Mouse (Mus musculus): ENCODE measurements around the gene Klf16. TPM values are rescaled to one million over a fixed set of nuclear protein-coding genes. Genes with fewer than 3 reads are reported as not detected.

Gene Klf16
- total and polyA plus RNA-seq, 3 experiments = 14.1 to 94.0 (median 38.2) TPM

DNA sequence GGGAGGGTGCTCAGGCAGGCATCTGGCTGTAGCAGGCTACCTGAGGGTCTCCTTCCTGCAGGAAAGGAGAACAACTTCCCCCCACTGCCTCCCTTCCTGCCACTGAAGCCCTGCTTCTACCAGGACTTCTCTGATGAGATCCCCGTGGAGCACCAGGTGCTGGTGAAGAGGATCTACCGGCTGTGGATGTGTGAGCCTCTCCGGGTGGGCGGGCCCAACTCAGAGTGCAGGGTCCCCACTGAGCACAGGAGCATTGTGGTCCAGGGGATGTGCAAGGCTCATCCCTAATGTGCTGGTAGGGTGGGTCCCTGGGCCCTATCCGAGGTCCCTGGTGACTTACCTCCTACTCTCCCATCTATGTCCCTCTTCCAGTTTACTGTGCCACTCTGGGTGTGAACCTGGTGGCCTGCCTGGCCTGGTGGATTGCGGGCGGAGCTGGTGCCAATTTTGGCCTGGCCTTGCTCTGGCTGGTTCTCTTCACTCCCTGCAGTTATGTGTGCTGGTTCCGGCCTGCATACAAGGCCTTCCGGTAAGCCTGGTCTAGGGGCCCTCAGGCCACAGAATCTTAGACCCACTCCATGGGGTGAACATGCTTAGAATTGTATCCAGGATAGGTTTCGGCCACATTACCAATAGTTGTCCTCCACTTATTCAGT lies 32.3 kb upstream of the Klf16 start (continued):
- TF ChIP-seq MXI1 (IDR thresholded peaks at IDR 0.05; ENCODE audit: low read depth, low read length) (no peak), SMC3 (IDR thresholded peaks at IDR 0.05; ENCODE audit: low read depth, low read length) (no peak)

DNA sequence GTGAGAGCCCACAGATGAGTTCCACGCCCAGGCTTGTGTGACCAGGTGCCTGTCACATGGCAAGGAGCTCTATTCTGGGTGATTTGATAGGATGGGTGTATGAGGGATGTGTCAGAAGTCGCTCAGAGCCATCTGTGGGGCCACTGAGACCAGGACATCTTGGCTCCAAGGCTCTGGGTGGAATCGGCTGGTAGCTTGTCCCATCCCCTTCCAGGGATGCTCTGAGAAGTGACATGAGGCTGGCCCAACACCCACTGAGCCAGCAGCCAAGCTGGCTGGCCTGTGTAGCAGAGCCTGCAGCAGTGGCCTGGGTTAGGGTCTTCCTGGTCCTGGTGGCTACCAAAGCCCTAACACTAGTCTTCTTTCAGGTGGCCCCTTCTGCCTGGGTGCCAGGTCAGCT lies 31.3 kb upstream of the Klf16 start:
- Histone ChIP-seq H3K79me2 (replicated peaks; ENCODE audit: control insufficient read depth, extremely low read depth, insufficient read depth, poor library complexity, severe bottlenecking) (peaks cover 32% of the 10 kb centered on the region), H3K27me3 (replicated peaks) (no peaks in the 10 kb centered on the region), H3K36me3 (replicated peaks in 1 of 2; ENCODE audit: control insufficient read depth in 1 of 2, insufficient read depth in 1 of 2, low read length in 1 of 2) (peaks cover 57 to 84% of the 10 kb centered on the region in 2 experiments), H3K27ac (ENCODE audit: insufficient read depth, low read depth) (no peak overlapping the region), H3K9ac (ENCODE audit: insufficient read depth, low read depth) (no peak overlapping the region), H3K4me1 (ENCODE audit: control insufficient read depth in 1 of 2, insufficient read depth in 2 of 2) (peaks cover 30 to 67% of the 10 kb centered on the region in 2 experiments), H3K9me3 (replicated peaks; ENCODE audit: low read length) (no peaks in the 10 kb centered on the region), H3K4me2 (ENCODE audit: insufficient read depth, low read depth, poor library complexity, severe bottlenecking) (no peak overlapping the region), H3K4me3 (replicated peaks in 1 of 3; ENCODE audit: low read depth in 2 of 3, low read length in 2 of 3, poor library complexity in 1 of 3) (no peak overlapping the region)
- no peak for DNase-seq (ENCODE audit: extremely low read depth)
- dilution Hi-C loops (cut with MboI; ENCODE audit: extremely low pct_ligation_motif_present, extremely low pct_unique_long_range_greater_than_20kb, low sequenced_read_pairs) = no loop called here
- TF ChIP-seq NRF1 (IDR thresholded peaks at IDR 0.05; ENCODE audit: low read depth, low read length) (no peak), ZC3H11A (IDR thresholded peaks at IDR 0.05; ENCODE audit: low read depth, low read length) (no peak), E2F4 (IDR thresholded peaks at IDR 0.05; ENCODE audit: insufficient replicate concordance, low read depth, low read length) (no peak), ZKSCAN1 (IDR thresholded peaks at IDR 0.05; ENCODE audit: borderline replicate concordance, low read depth, low read length) (no peak), ELF1 (IDR thresholded peaks at IDR 0.05; ENCODE audit: low read depth, low read length) (no peak), SIN3A (IDR thresholded peaks at IDR 0.05; ENCODE audit: low read length) (no peak), POLR2AphosphoS2 (IDR thresholded peaks at IDR 0.05; ENCODE audit: low read depth, low read length) (no peak), CTCF (conservative IDR thresholded peaks at IDR 0.05 in 1 of 2, IDR thresholded peaks at IDR 0.05 in 1 of 2; ENCODE audit: low read depth in 2 of 2, low read length in 2 of 2) (no peak), MEF2A (IDR thresholded peaks at IDR 0.05; ENCODE audit: borderline replicate concordance, low read depth, low read length) (no peak), BHLHE40 (IDR thresholded peaks at IDR 0.05; ENCODE audit: low read depth, low read length) (no peak), ETS1 (conservative IDR thresholded peaks at IDR 0.05; ENCODE audit: low read depth, low read length) (no peak), CHD1 (IDR thresholded peaks at IDR 0.05; ENCODE audit: low read depth, low read length) (no peak), POLR2A (IDR thresholded peaks at IDR 0.05; ENCODE audit: low read depth, low read length) (no peak), MAX (IDR thresholded peaks at IDR 0.05; ENCODE audit: low read length) (no peak), USF1 (IDR thresholded peaks at IDR 0.05; ENCODE audit: low read depth, low read length) (no peak)
- in situ Hi-C loops (cut with MboI; ENCODE audit: low pct_ligation_motif_present, low pct_unique_long_range_greater_than_20kb, low sequenced_read_pairs) = no loop called here

GRCm38 (mm10) chr10:80606737-80607350 lies 29.7 kb upstream of the Klf16 start:
- no peak overlapping the region for H3K4me3 ChIP-seq (replicated peaks in 1 of 3; ENCODE audit: low read depth in 2 of 3, low read length in 2 of 3, poor library complexity in 1 of 3)
- dilution Hi-C loops (cut with MboI; ENCODE audit: extremely low pct_ligation_motif_present, extremely low pct_unique_long_range_greater_than_20kb, low sequenced_read_pairs) (no loop called here), in situ Hi-C loops (cut with MboI; ENCODE audit: low pct_ligation_motif_present, low pct_unique_long_range_greater_than_20kb, low sequenced_read_pairs) (no loop called here)
- H3K9ac ChIP-seq (ENCODE audit: insufficient read depth, low read depth) = no peak overlapping the region
- H3K9me3 ChIP-seq (replicated peaks; ENCODE audit: low read length) = no peaks in the 10 kb centered on the region
- no peaks in the 10 kb centered on the region for H3K27me3 ChIP-seq (replicated peaks)
- H3K79me2 ChIP-seq (replicated peaks; ENCODE audit: control insufficient read depth, extremely low read depth, insufficient read depth, poor library complexity, severe bottlenecking) = peaks cover 35% of the 10 kb centered on the region
- no peak for DNase-seq (ENCODE audit: extremely low read depth)
- H3K27ac ChIP-seq (ENCODE audit: insufficient read depth, low read depth) = no peak overlapping the region
- no peak for TF ChIP-seq ZC3H11A (IDR thresholded peaks at IDR 0.05; ENCODE audit: low read depth, low read length)
- no peak for TF ChIP-seq SIN3A (IDR thresholded peaks at IDR 0.05; ENCODE audit: low read length)
- TF ChIP-seq MEF2A (IDR thresholded peaks at IDR 0.05; ENCODE audit: borderline replicate concordance, low read depth, low read length) = no peak
- no peak for TF ChIP-seq MYC (IDR thresholded peaks at IDR 0.05; ENCODE audit: low read depth, low read length)
- no peak for TF ChIP-seq CHD1 (IDR thresholded peaks at IDR 0.05; ENCODE audit: low read depth, low read length)
- peaks cover 27 to 63% of the 10 kb centered on the region in 2 experiments for H3K4me1 ChIP-seq (ENCODE audit: control insufficient read depth in 1 of 2, insufficient read depth in 2 of 2)
- peaks cover 47 to 73% of the 10 kb centered on the region in 2 experiments for H3K36me3 ChIP-seq (replicated peaks in 1 of 2; ENCODE audit: control insufficient read depth in 1 of 2, insufficient read depth in 1 of 2, low read length in 1 of 2)
- H3K4me2 ChIP-seq (ENCODE audit: insufficient read depth, low read depth, poor library complexity, severe bottlenecking) = no peak overlapping the region
